Mouse (Mus musculus) intestine, postnatal 0 days (tissue): ENCODE measurements around the gene Rimbp2. TPM values are rescaled to one million over a fixed set of nuclear protein-coding genes. Genes with fewer than 3 reads are reported as not detected.
A peak's percentile ranks its signal among the peaks of the same experiment; 100 is the strongest.

Experiments used
- ATAC-seq: fragments of 200-750 bp; cut with Nextera tagmentation; 2 replicates; pipeline ENCODE4 v1.8.0; 2017; ENCODE audit warnings: mild to moderate bottlenecking, moderate TSS enrichment, moderate library complexity
- H3K27ac ChIP-seq: fragments of 300-500 bp; sonication (generic); 2 replicates; pipeline ENCODE4 v1.5.1; 2014; ENCODE audit warnings: mild to moderate bottlenecking, low read depth, low read length, moderate library complexity
- H3K27me3 ChIP-seq: fragments of 300-500 bp; sonication (generic); replicated peaks from 2 replicates; pipeline ENCODE4 v1.6.1; 2014; ENCODE audit warnings: low read length, mixed read lengths; ENCODE audit not compliant: control insufficient read depth, insufficient read depth
- H3K36me3 ChIP-seq: fragments of 300-500 bp; sonication (generic); 2 replicates; pipeline ENCODE4 v1.6.1; 2014; ENCODE audit warnings: mild to moderate bottlenecking, moderate library complexity; ENCODE audit not compliant: control insufficient read depth, insufficient read depth
- H3K4me1 ChIP-seq: fragments of 300-500 bp; sonication (generic); replicated peaks from 2 replicates; pipeline ENCODE4 v1.6.1; 2014; ENCODE audit warnings: antibody characterized with exemption, low read length, mixed read lengths; ENCODE audit not compliant: control insufficient read depth, insufficient read depth
- H3K4me2 ChIP-seq: fragments of 300-500 bp; sonication (generic); replicated peaks from 2 replicates; pipeline ENCODE4 v1.6.1; 2014; ENCODE audit warnings: low read depth, mild to moderate bottlenecking, moderate library complexity
- H3K4me3 ChIP-seq: fragments of 300-500 bp; sonication (generic); 2 replicates; pipeline ENCODE4 v1.5.1; 2014; ENCODE audit warnings: low read depth, low read length
- H3K9ac ChIP-seq: fragments of 300-500 bp; sonication (generic); 2 replicates; pipeline ENCODE4 v1.6.1; 2014; ENCODE audit warnings: mild to moderate bottlenecking, low read depth, low read length
- H3K9me3 ChIP-seq: fragments of 300-500 bp; sonication (generic); 2 replicates; pipeline ENCODE4 v1.6.1; 2016; ENCODE audit warnings: mixed run types; ENCODE audit not compliant: control insufficient read depth
- CTCF ChIP-seq: sonication (generic); IDR thresholded peaks from 2 replicates; pipeline ENCODE4 v1.5.1; 2016; ENCODE audit warnings: low read depth, mild to moderate bottlenecking, control low read depth, antibody characterized with exemption, moderate library complexity
- whole genome bisulfite sequencing: fragments of 180-500 bp; shearing (Covaris S2); extraction: QIAGEN DNeasy Blood & Tissue Kit; methylation state at CpG from one replicate; pipeline ENCODE4 v1.1.7; 2014; 5-methylcytosine and 5-hydroxymethylcytosine counted together
- polyA plus RNA-seq: library from polyadenylated mRNA; unstranded; fragments of >200 nt; fragmentation: Nextera tagmentation; extraction: Ambion mirVana; gene quantifications from 2 replicates; pipeline ENCODE4 v1.2.1, GENCODE M21; 2015

Rimbp2 gene
- polyA plus RNA-seq, 1 experiment from 2014 or later: 0.13 TPM

- Histone ChIP-seq H3K4me3 (no peak overlapping the region), H3K9ac (no peak overlapping the region), H3K27ac (no peak overlapping the region), H3K4me1 (no peaks in the 10 kb centered on the region), H3K9me3 (no peaks in the 10 kb centered on the region), H3K27me3 (no peaks in the 10 kb centered on the region), H3K4me2 (no peak overlapping the region), H3K36me3 (no peaks in the 10 kb centered on the region)
- no peak for TF ChIP-seq CTCF
- no peak for ATAC-seq
- WGBS: 70% methylated on average over 22 of the region's 22 CpGs
Measured at GRCm38 (mm10) chr5:128781621-128782020, 171.7 kb downstream of the Rimbp2 start.

- WGBS: 62% methylated on average over 2 of the region's 2 CpGs
- no peak overlapping the region for H3K27ac ChIP-seq
Measured at GRCm38 (mm10) chr5:128776386-128776785, 176.9 kb downstream of the Rimbp2 start.

GRCm38 (mm10) chr5:128769026-128769631 is 184.2 kb downstream of the Rimbp2 start:
- Histone ChIP-seq H3K27ac (no peak overlapping the region), H3K4me2 (no peak overlapping the region), H3K27me3 (no peaks in the 10 kb centered on the region), H3K9me3 (no peaks in the 10 kb centered on the region), H3K4me3 (no peak overlapping the region), H3K4me1 (no peaks in the 10 kb centered on the region), H3K36me3 (no peaks in the 10 kb centered on the region), H3K9ac (no peak overlapping the region)
- no peak for TF ChIP-seq CTCF
- WGBS: 15% methylated on average over 10 of the region's 10 CpGs
- ATAC-seq: no peak

More at GRCm38 (mm10) chr5:128776386-128776785, 176.9 kb downstream of the Rimbp2 start:
- Histone ChIP-seq H3K9ac (no peak overlapping the region), H3K4me2 (no peak overlapping the region), H3K9me3 (no peaks in the 10 kb centered on the region), H3K27me3 (no peaks in the 10 kb centered on the region), H3K4me1 (no peaks in the 10 kb centered on the region), H3K36me3 (no peaks in the 10 kb centered on the region), H3K4me3 (no peak overlapping the region)
- ATAC-seq: no peak
- 0 out of 2 replicates have a peak, but pooled peaks have one; percentile 14 for TF ChIP-seq CTCF

- Histone ChIP-seq H3K4me1 (no peaks in the 10 kb centered on the region), H3K4me2 (no peak overlapping the region), H3K9ac (no peak overlapping the region), H3K9me3 (no peaks in the 10 kb centered on the region), H3K27me3 (no peaks in the 10 kb centered on the region), H3K4me3 (no peak overlapping the region), H3K36me3 (no peaks in the 10 kb centered on the region), H3K27ac (no peak overlapping the region)
- no peak for TF ChIP-seq CTCF
- WGBS: 49% methylated on average over 8 of the region's 8 CpGs
- ATAC-seq: no peak
Measured at GRCm38 (mm10) chr5:128761118-128761517, 192.2 kb downstream of the Rimbp2 start.

- WGBS: 85% methylated on average over 8 of the region's 8 CpGs
- Histone ChIP-seq H3K36me3 (no peaks in the 10 kb centered on the region), H3K4me3 (no peak overlapping the region), H3K9me3 (no peaks in the 10 kb centered on the region), H3K4me1 (no peaks in the 10 kb centered on the region), H3K27ac (no peak overlapping the region), H3K27me3 (no peaks in the 10 kb centered on the region), H3K4me2 (no peak overlapping the region), H3K9ac (no peak overlapping the region)
- no peak for TF ChIP-seq CTCF
- ATAC-seq: no peak
Measured at GRCm38 (mm10) chr5:128746261-128746660, 207.0 kb downstream of the Rimbp2 start.

GRCm38 (mm10) chr5:128745206-128745605 is 208.1 kb downstream of the Rimbp2 start:
- H3K36me3 ChIP-seq: no peaks in the 10 kb centered on the region
- H3K4me2 ChIP-seq: no peak overlapping the region
- H3K27me3 ChIP-seq: no peaks in the 10 kb centered on the region
- TF ChIP-seq CTCF: no peak
- H3K4me3 ChIP-seq: no peak overlapping the region
- no peak overlapping the region for H3K27ac ChIP-seq
- H3K9ac ChIP-seq: no peak overlapping the region
- no peaks in the 10 kb centered on the region for H3K4me1 ChIP-seq
- WGBS: 71% methylated on average over 9 of the region's 9 CpGs
- ATAC-seq: no peak
- H3K9me3 ChIP-seq: no peaks in the 10 kb centered on the region
